Mouse (Mus musculus): ENCODE measurements around the gene Slc9a9. TPM values are rescaled to one million over a fixed set of nuclear protein-coding genes. Genes with fewer than 3 reads are reported as not detected.

Slc9a9 gene
- polyA plus RNA-seq, 1 experiment from 2014 or later = 6.1 TPM

- Histone ChIP-seq H3K27ac (no peak overlapping the region), H3K4me3 (replicated peaks) (no peak overlapping the region), H3K9me3 (no peaks in the 10 kb centered on the region), H3K9ac (replicated peaks) (no peak overlapping the region), H3K27me3 (no peaks in the 10 kb centered on the region), H3K4me2 (replicated peaks) (no peak overlapping the region), H3K4me1 (replicated peaks) (no peaks in the 10 kb centered on the region; the same call in 1 of the 2 replicates), H3K36me3 (no peaks in the 10 kb centered on the region)
- 64% methylated on average over 8 of the region's 8 CpGs for WGBS
- ATAC-seq = no peak
Observed at GRCm38 (mm10) chr9:95158916-95159315, 489.2 kb downstream of the Slc9a9 start.

- Histone ChIP-seq H3K9me3 (no peaks in the 10 kb centered on the region), H3K4me2 (replicated peaks) (no peak overlapping the region), H3K27me3 (no peaks in the 10 kb centered on the region), H3K36me3 (no peaks in the 10 kb centered on the region), H3K9ac (replicated peaks) (no peak overlapping the region), H3K4me3 (replicated peaks) (no peak overlapping the region), H3K27ac (no peak overlapping the region), H3K4me1 (replicated peaks) (no peaks in the 10 kb centered on the region; the same call in 1 of the 2 replicates)
- no peak for ATAC-seq
- WGBS = 86% methylated on average over 7 of the region's 7 CpGs
Observed at GRCm38 (mm10) chr9:95160575-95161300, 491.0 kb downstream of the Slc9a9 start.

GRCm38 (mm10) chr9:95161699-95162098, 492.0 kb downstream of the Slc9a9 start:
- WGBS = 65% methylated on average over 2 of the region's 2 CpGs
- no peak overlapping the region for H3K4me2 ChIP-seq (replicated peaks)
- 0 out of 2 replicates have a peak, but pooled peaks have one; percentile 74 for ATAC-seq
- H3K27ac ChIP-seq = no peak overlapping the region
- no peaks in the 10 kb centered on the region for H3K36me3 ChIP-seq
- no peaks in the 10 kb centered on the region for H3K9me3 ChIP-seq
- no peaks in the 10 kb centered on the region; the same call in 1 of the 2 replicates for H3K4me1 ChIP-seq (replicated peaks)
- no peak overlapping the region for H3K4me3 ChIP-seq (replicated peaks)
- no peaks in the 10 kb centered on the region for H3K27me3 ChIP-seq
- no peak overlapping the region for H3K9ac ChIP-seq (replicated peaks)

GRCm38 (mm10) chr9:95166224-95166623, 496.5 kb downstream of the Slc9a9 start:
- no peak for ATAC-seq
- Histone ChIP-seq H3K27ac (no peak overlapping the region), H3K4me3 (replicated peaks) (no peak overlapping the region), H3K4me1 (replicated peaks) (no peaks in the 10 kb centered on the region), H3K9ac (replicated peaks) (no peak overlapping the region), H3K27me3 (no peaks in the 10 kb centered on the region), H3K9me3 (no peaks in the 10 kb centered on the region), H3K36me3 (no peaks in the 10 kb centered on the region), H3K4me2 (replicated peaks) (no peak overlapping the region)
- 81% methylated on average over 4 of the region's 4 CpGs for WGBS

GRCm38 (mm10) chr9:95167806-95168205, 498.1 kb downstream of the Slc9a9 start:
- Histone ChIP-seq H3K9ac (replicated peaks) (no peak overlapping the region), H3K27me3 (no peaks in the 10 kb centered on the region), H3K4me2 (replicated peaks) (no peak overlapping the region), H3K4me3 (replicated peaks) (no peak overlapping the region), H3K9me3 (no peaks in the 10 kb centered on the region), H3K27ac (no peak overlapping the region), H3K36me3 (no peaks in the 10 kb centered on the region), H3K4me1 (replicated peaks) (no peaks in the 10 kb centered on the region)
- no peak for ATAC-seq
- WGBS = 84% methylated on average over 1 of the region's 1 CpGs

- WGBS = 89% methylated on average over 13 of the region's 13 CpGs
- no peak overlapping the region for H3K4me3 ChIP-seq (replicated peaks)
- H3K27me3 ChIP-seq = no peaks in the 10 kb centered on the region
- no peak overlapping the region for H3K27ac ChIP-seq
- H3K4me2 ChIP-seq (replicated peaks) = no peak overlapping the region
- no peak overlapping the region for H3K9ac ChIP-seq (replicated peaks)
- no peaks in the 10 kb centered on the region for H3K36me3 ChIP-seq
- ATAC-seq = no peak; the same call in 1 of the 2 replicates
- no peaks in the 10 kb centered on the region for H3K9me3 ChIP-seq
- H3K4me1 ChIP-seq (replicated peaks) = no peaks in the 10 kb centered on the region
Observed at GRCm38 (mm10) chr9:95168487-95169008, 498.8 kb downstream of the Slc9a9 start.

- H3K9me3 ChIP-seq = no peaks in the 10 kb centered on the region
- H3K27ac ChIP-seq = no peak overlapping the region
- H3K4me3 ChIP-seq (replicated peaks) = no peak overlapping the region
- no peaks in the 10 kb centered on the region for H3K36me3 ChIP-seq
- 91% methylated on average over 3 of the region's 3 CpGs for WGBS
- no peak overlapping the region for H3K4me2 ChIP-seq (replicated peaks)
- ATAC-seq = no peak
- H3K9ac ChIP-seq (replicated peaks) = no peak overlapping the region
- peaks cover 12% of the 10 kb centered on the region for H3K4me1 ChIP-seq (replicated peaks)
- no peaks in the 10 kb centered on the region for H3K27me3 ChIP-seq
Observed at GRCm38 (mm10) chr9:95178170-95178569, 508.5 kb downstream of the Slc9a9 start.

- Histone ChIP-seq H3K4me3 (replicated peaks) (no peak overlapping the region), H3K27me3 (no peaks in the 10 kb centered on the region), H3K36me3 (no peaks in the 10 kb centered on the region), H3K9me3 (no peaks in the 10 kb centered on the region), H3K27ac (no peak overlapping the region), H3K4me1 (replicated peaks) (peaks cover 12% of the 10 kb centered on the region), H3K9ac (replicated peaks) (no peak overlapping the region), H3K4me2 (replicated peaks) (no peak overlapping the region)
- ATAC-seq = no peak
- WGBS = 95% methylated on average over 2 of the region's 2 CpGs
Observed at GRCm38 (mm10) chr9:95180005-95180404, 510.3 kb downstream of the Slc9a9 start.

GRCm38 (mm10) chr9:95180569-95180968, 510.9 kb downstream of the Slc9a9 start:
- Histone ChIP-seq H3K9ac (replicated peaks) (no peak overlapping the region), H3K36me3 (no peaks in the 10 kb centered on the region), H3K9me3 (peaks cover 3% of the 10 kb centered on the region; the same call in 1 of the 2 replicates), H3K4me3 (replicated peaks) (no peak overlapping the region), H3K4me2 (replicated peaks) (no peak overlapping the region), H3K27ac (no peak overlapping the region), H3K4me1 (replicated peaks) (peaks cover 12% of the 10 kb centered on the region), H3K27me3 (no peaks in the 10 kb centered on the region)
- WGBS = 84% methylated on average over 4 of the region's 4 CpGs
- ATAC-seq = no peak

GRCm38 (mm10) chr9:95181241-95182043, 511.7 kb downstream of the Slc9a9 start:
- Histone ChIP-seq H3K4me1 (replicated peaks) (peaks cover 12% of the 10 kb centered on the region), H3K4me2 (replicated peaks) (no peak overlapping the region), H3K9me3 (peaks cover 3% of the 10 kb centered on the region; the same call in 1 of the 2 replicates), H3K27ac (no peak overlapping the region), H3K27me3 (no peaks in the 10 kb centered on the region), H3K36me3 (no peaks in the 10 kb centered on the region), H3K4me3 (replicated peaks) (no peak overlapping the region), H3K9ac (replicated peaks) (no peak overlapping the region)
- 54% methylated on average over 13 of the region's 13 CpGs for WGBS
- ATAC-seq = peak; percentile 59; the same call in 1 of the 2 replicates

- no peak overlapping the region for H3K4me3 ChIP-seq (replicated peaks)
- WGBS = 94% methylated on average over 7 of the region's 7 CpGs
- ATAC-seq = no peak
- no peak overlapping the region for H3K9ac ChIP-seq (replicated peaks)
- H3K27ac ChIP-seq = no peak overlapping the region
- peaks cover 3% of the 10 kb centered on the region; the same call in 1 of the 2 replicates for H3K9me3 ChIP-seq
- H3K36me3 ChIP-seq = no peaks in the 10 kb centered on the region
- H3K27me3 ChIP-seq = no peaks in the 10 kb centered on the region
- H3K4me2 ChIP-seq (replicated peaks) = no peak overlapping the region
- peaks cover 12% of the 10 kb centered on the region for H3K4me1 ChIP-seq (replicated peaks)
Observed at GRCm38 (mm10) chr9:95182272-95182671, 512.6 kb downstream of the Slc9a9 start.

GRCm38 (mm10) chr9:95184453-95184852, 514.7 kb downstream of the Slc9a9 start:
- Histone ChIP-seq H3K9ac (replicated peaks) (no peak overlapping the region), H3K4me1 (replicated peaks) (peaks cover 12% of the 10 kb centered on the region), H3K9me3 (peaks cover 3% of the 10 kb centered on the region; the same call in 1 of the 2 replicates), H3K36me3 (no peaks in the 10 kb centered on the region), H3K27ac (no peak overlapping the region), H3K27me3 (no peaks in the 10 kb centered on the region), H3K4me2 (replicated peaks) (no peak overlapping the region), H3K4me3 (replicated peaks) (no peak overlapping the region)
- WGBS = 79% methylated on average over 5 of the region's 5 CpGs
- no peak for ATAC-seq
